Mouse (Mus musculus): Measurements from ENCODE around the gene Atp6v1c2.

GRCm38 (mm10) chr12:17273841-17274240 lies 55.3 kb downstream of the Atp6v1c2 start:
- no peak for TF ChIP-seq MAX (IDR thresholded peaks at IDR 0.05)
- TF ChIP-seq CTCF (IDR thresholded peaks at IDR 0.05; ENCODE audit: control insufficient read depth, insufficient read depth, insufficient read length) = no peak
- no peak for TF ChIP-seq CEBPB (IDR thresholded peaks at IDR 0.05; ENCODE audit: low read depth)
- no peak for TF ChIP-seq MYOD1 (IDR thresholded peaks at IDR 0.05; ENCODE audit: control insufficient read depth, insufficient read length, low read depth)
- TF ChIP-seq FOSL1 (IDR thresholded peaks at IDR 0.05; ENCODE audit: insufficient read depth, low read length, poor library complexity, severe bottlenecking) = no peak
